In the genomic region with DNA sequence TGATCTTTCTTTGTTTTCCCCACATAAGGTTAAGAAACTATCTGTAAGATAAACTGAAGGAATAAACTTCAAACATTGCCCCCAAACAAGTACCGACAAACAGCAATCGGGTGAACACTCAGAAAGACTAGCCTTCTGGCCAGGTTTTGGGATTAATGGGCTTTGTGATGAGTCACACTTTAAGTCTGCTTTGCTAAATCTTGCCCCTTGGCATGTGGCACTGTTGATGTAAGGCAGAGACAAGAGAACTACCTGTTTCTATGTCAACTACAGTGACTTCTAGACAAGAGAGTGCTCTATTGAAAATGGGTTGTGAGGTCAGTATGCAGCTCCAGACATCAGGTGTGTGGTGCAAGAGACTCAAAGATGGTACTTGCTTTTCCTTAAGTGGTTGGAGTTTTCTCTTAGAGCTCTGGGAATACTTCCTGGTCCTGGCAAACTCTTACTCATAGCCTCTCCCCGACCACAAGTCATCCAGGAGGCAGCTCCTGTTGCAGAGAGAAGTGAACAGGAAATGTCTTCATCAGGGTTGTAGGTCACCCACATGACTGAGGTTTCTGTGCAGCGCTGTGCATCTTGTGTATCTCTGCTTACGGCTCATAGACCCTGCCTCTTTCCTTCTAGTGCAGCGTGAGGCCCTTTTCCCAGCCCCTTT, we compare ENCODE assay signal across 12 mouse cellular contexts.
DNase-seq lines count a peak whose midpoint lies in the region; ATAC-seq and TF ChIP-seq lines count a peak whose summit lies in the region.
"Had no signal": no experiment of that assay in that cellular context is flagged by ENCODE, and none has a peak within 500 bp of the region (broad histone marks: within the 10 kb centered on the region; RNA-seq: fewer than 3 reads in every experiment).

No protein-coding gene starts in this region.

- TF ChIP-seq CTCF in midbrain, postnatal 0 days (IDR thresholded peaks at IDR 0.05): no peak

- H3K27ac ChIP-seq in heart, embryonic 16.5 days (ENCODE audit: low read length): no peak overlapping the region
- no peak overlapping the region for H3K27ac ChIP-seq in midbrain, postnatal 0 days (ENCODE audit: low read depth, low read length)
- H3K27ac ChIP-seq: heart, embryonic 15.5 days; limb, embryonic 10.5 days had no signal

- DNase-seq in heart, postnatal 4 days: no peak
- peak; percentile 81 for DNase-seq in T-cell, adult 2 months (ENCODE audit: low spot score)
- DNase-seq in lung, postnatal 36 days: peak; percentile 47
- peak; percentile 30 for DNase-seq in thymus, postnatal 14 days
- no peak for DNase-seq in frontal cortex, postnatal 10 days (ENCODE audit: low spot score in 2 of 2)
- DNase-seq in midbrain, postnatal 0 days (ENCODE audit: low spot score): no peak
- DNase-seq in urinary bladder, postnatal 14 days (ENCODE audit: low spot score): no peak
- DNase-seq: gastrocnemius, postnatal 25 days; lung, embryonic 14.5 days had no signal

- 62% methylated on average over 6 of the region's 6 CpGs for WGBS in heart, embryonic 16.5 days
- WGBS in midbrain, postnatal 0 days: 84% methylated on average over 6 of the region's 6 CpGs

- no peaks in the 10 kb centered on the region for H3K9me3 ChIP-seq in heart, embryonic 16.5 days (replicated peaks; ENCODE audit: control insufficient read depth, low read length)
- no peaks in the 10 kb centered on the region for H3K9me3 ChIP-seq in midbrain, postnatal 0 days (ENCODE audit: low read length)
- H3K9me3 ChIP-seq: heart, embryonic 15.5 days; limb, embryonic 10.5 days had no signal

- H3K36me3 ChIP-seq in heart, embryonic 16.5 days (ENCODE audit: control insufficient read depth, insufficient read depth): no peaks in the 10 kb centered on the region
- H3K36me3 ChIP-seq in midbrain, postnatal 0 days (ENCODE audit: insufficient read depth, low read length): no peaks in the 10 kb centered on the region
- H3K36me3 ChIP-seq: heart, embryonic 15.5 days; limb, embryonic 10.5 days had no signal

- H3K4me2 ChIP-seq in heart, embryonic 16.5 days (ENCODE audit: low read depth, low read length): no peak overlapping the region
- no peak overlapping the region for H3K4me2 ChIP-seq in midbrain, postnatal 0 days (ENCODE audit: low read depth, low read length, poor library complexity, severe bottlenecking)
- H3K4me2 ChIP-seq: heart, embryonic 15.5 days; lung, embryonic 14.5 days had no signal

- 0 out of 2 replicates have a peak, but pooled peaks have one; percentile 14 for ATAC-seq in heart, embryonic 16.5 days (replicated peaks; ENCODE audit: extremely low read depth, insufficient read depth, low FRiP score)
- no peak for ATAC-seq in midbrain, postnatal 0 days (ENCODE audit: low FRiP score)

- no peaks in the 10 kb centered on the region for H3K4me1 ChIP-seq in heart, embryonic 16.5 days (ENCODE audit: control insufficient read depth, insufficient read depth, low read length)
- no peaks in the 10 kb centered on the region for H3K4me1 ChIP-seq in midbrain, postnatal 0 days (ENCODE audit: insufficient read depth, low read length)
- H3K4me1 ChIP-seq: heart, embryonic 15.5 days; limb, embryonic 10.5 days had no signal

- H3K9ac ChIP-seq in heart, embryonic 16.5 days (ENCODE audit: low read length): no peak overlapping the region
- H3K9ac ChIP-seq in midbrain, postnatal 0 days (replicated peaks; ENCODE audit: low read length, poor library complexity, severe bottlenecking): no peak overlapping the region
- H3K9ac ChIP-seq: heart, embryonic 15.5 days; lung, embryonic 14.5 days had no signal

- no peak overlapping the region for H3K4me3 ChIP-seq in heart, embryonic 16.5 days (ENCODE audit: low read length)
- H3K4me3 ChIP-seq in midbrain, postnatal 0 days (ENCODE audit: low read depth, low read length): no peak overlapping the region
- H3K4me3 ChIP-seq: heart, embryonic 15.5 days; limb, embryonic 10.5 days had no signal

- H3K27me3 ChIP-seq in heart, embryonic 16.5 days (ENCODE audit: control insufficient read depth, insufficient read depth, low read length): no peaks in the 10 kb centered on the region
- no peaks in the 10 kb centered on the region for H3K27me3 ChIP-seq in midbrain, postnatal 0 days (ENCODE audit: insufficient read depth, low read length)
- H3K27me3 ChIP-seq: heart, embryonic 15.5 days had no signal

Comparison
In these comparisons a context has a peak if more than half of its experiments do, and no peak if none do; other contexts are left out.
1. DNase-seq: peak in T-cell, adult 2 months (single experiment), lung, postnatal 36 days (single experiment) and thymus, postnatal 14 days (single experiment); none in heart, postnatal 4 days (single experiment), frontal cortex, postnatal 10 days (0 of 2), midbrain, postnatal 0 days (single experiment) and urinary bladder, postnatal 14 days (single experiment).